Mouse (Mus musculus) hindlimb bud, embryonic 11.5 days (tissue): Measurements from ENCODE around the gene Armc10.
"Not testable (repeated sequence)": the region's sequence is repeated elsewhere in the genome, so short reads cannot be mapped to it uniquely, and the experiment has no call there.

Experiments
- DNase-seq: peaks from one replicate; pipeline ENCODE4 v3.0.0-alpha.2; 2012; ENCODE audit warnings: low read depth, low spot score; ENCODE audit errors: extremely low spot score

Gene Armc10

GRCm38 (mm10) chr5:21702873-21703475, 57.4 kb downstream of the Armc10 start:
- DNase-seq: no peak

DNA sequence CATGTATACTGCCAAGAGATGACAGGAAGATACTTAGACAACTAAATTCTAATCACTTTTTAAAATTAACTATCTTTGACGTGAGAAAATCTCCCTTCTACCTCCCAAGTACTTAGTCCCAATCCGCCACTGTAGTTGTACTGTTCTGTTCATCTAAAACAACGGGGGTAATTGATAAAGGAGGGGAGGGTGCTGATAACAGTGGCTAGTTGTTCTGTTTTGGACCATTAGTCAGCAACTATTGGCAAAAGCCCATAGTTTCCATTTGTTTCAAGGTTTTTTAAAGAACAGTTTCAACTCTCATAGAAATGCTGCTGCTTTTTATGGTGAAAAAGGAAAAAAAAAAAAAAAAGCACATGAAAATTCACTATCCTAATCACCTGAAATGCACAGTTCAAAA, 58.1 kb downstream of the Armc10 start:
- no peak for DNase-seq

GRCm38 (mm10) chr5:21706546-21706945, 60.9 kb downstream of the Armc10 start:
- DNase-seq: no peak

DNA sequence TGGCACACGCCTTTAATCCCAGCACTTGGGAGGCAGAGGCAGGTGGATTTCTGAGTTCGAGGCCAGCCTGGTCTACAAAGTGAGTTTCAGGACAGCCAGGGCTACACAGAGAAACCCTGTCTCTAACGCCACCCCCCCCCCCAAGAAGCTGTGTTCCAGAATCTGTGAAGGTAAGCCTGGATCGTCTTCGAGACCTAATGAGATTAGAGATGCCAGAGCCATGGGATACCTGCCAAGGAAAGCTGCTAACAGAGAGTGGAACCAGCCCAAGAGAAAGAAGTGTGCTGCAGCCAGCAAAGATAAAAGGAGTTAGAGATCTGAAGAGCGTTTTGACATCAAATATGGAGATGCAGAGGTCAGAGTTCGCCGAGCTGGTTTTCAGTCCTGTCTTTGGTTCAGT, 62.4 kb downstream of the Armc10 start:
- DNase-seq: not testable (repeated sequence)
